Mouse (Mus musculus): ENCODE results near the gene Prok2. TPM values are rescaled to one million over a fixed set of nuclear protein-coding genes. Genes with fewer than 3 reads are reported as not detected.
A peak's percentile ranks its signal among the peaks of the same experiment; 100 is the strongest.

Gene Prok2
- polyA plus RNA-seq, 1 experiment from 2014 or later = 0.12 TPM

DNA sequence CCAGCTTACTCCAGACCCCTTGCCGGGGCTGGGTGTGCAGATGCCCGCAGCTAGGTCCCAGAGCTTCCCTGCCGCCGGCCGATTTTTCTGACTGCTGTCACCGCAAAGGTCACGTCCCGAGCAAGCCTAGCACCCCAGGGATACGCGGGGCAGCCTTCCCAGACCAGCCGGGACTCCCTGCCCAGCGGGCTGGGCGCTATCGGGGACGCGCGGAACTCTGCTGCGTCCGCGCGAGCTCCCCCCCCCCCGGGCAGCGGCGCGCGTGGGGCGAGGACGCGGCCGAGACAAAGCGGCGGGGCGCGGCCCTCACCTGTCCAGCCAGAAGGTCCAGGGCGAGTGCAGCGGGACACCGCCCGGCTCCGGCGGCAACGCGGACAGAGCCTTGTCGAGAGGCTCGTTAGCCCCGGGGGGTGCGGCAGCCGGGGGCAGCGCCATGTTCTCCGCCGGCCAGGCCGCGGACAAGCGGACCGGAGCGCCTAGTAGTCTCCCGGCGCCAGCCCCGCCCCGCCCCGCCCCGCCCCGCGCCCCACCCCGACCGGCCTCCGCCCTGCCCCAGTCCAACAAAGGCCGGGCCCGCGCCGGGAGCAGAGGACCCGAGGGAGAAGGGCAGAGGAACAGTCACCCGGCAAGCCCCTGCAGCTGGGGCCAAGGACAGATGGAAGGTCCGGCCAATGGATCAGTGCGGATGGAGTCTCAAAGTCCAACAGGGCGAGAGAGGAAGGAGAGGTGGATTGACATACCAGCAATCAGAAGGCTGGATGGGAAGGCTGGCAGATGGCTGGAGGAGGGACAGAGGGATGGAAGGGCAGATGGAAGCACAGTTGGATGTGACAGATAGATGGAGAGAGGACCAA, 59.6 kb downstream of the Prok2 start, which contains the start of the genes Eif4e3 and Gm20696:
Gene Eif4e3, minus strand, starts transcription at position 454 of the 854 bp plus-strand sequence.
Gene Gm20696, minus strand, starts transcription at position 480 of the 854 bp plus-strand sequence.
- H3K27me3 ChIP-seq (ENCODE audit: insufficient read depth, low read length) = no peaks in the 10 kb centered on the region
- no peaks in the 10 kb centered on the region for H3K9me3 ChIP-seq (ENCODE audit: low read depth, low read length)
- DNase-seq (peak; percentile 65), ATAC-seq (ENCODE audit: insufficient read depth) (peak; percentile 84)
- no peak for TF ChIP-seq CTCF (IDR thresholded peaks at IDR 0.05; ENCODE audit: low read depth)
- H3K36me3 ChIP-seq (ENCODE audit: insufficient read depth) = no peaks in the 10 kb centered on the region
- H3K4me1 ChIP-seq (ENCODE audit: insufficient read depth) = peaks cover 4% of the 10 kb centered on the region; the same call in 1 of the 2 replicates
- peak within 1 kb of the TSS; percentile 84 for H3K9ac ChIP-seq
- peak within 1 kb of the TSS; percentile 42; the same call in 1 of the 2 replicates for H3K27ac ChIP-seq (ENCODE audit: low read depth)
- H3K4me2 ChIP-seq = peak within 1 kb of the TSS; percentile 84
- peak within 1 kb of the TSS; percentile 80 for H3K4me3 ChIP-seq (ENCODE audit: low read depth, low read length)
- under 1% methylated on average over 60 of the region's 75 CpGs for WGBS

- peak overlapping the region; percentile 80 for H3K4me3 ChIP-seq (ENCODE audit: low read depth, low read length)
- ATAC-seq (ENCODE audit: insufficient read depth) (no peak), DNase-seq (peak; percentile 51)
- H3K36me3 ChIP-seq (ENCODE audit: insufficient read depth) = no peaks in the 10 kb centered on the region
- no peaks in the 10 kb centered on the region for H3K9me3 ChIP-seq (ENCODE audit: low read depth, low read length)
- peak overlapping the region; percentile 84 for H3K9ac ChIP-seq
- no peak for TF ChIP-seq CTCF (IDR thresholded peaks at IDR 0.05; ENCODE audit: low read depth)
- H3K4me2 ChIP-seq = peak overlapping the region; percentile 84
- peak overlapping the region; percentile 42; the same call in 1 of the 2 replicates for H3K27ac ChIP-seq (ENCODE audit: low read depth)
- peaks cover 8% of the 10 kb centered on the region for H3K4me1 ChIP-seq (ENCODE audit: insufficient read depth)
- 12% methylated on average over 16 of the region's 16 CpGs for WGBS
- H3K27me3 ChIP-seq (ENCODE audit: insufficient read depth, low read length) = no peaks in the 10 kb centered on the region
These were observed 60.5 kb downstream of the Prok2 start for GRCm38 (mm10) chr6:99665457-99666317.

- WGBS = 72% methylated on average over 8 of the region's 8 CpGs
- no peak for ATAC-seq (ENCODE audit: insufficient read depth)
These were observed 63.0 kb downstream of the Prok2 start for GRCm38 (mm10) chr6:99663232-99663631.

More at GRCm38 (mm10) chr6:99663232-99663631, 63.0 kb downstream of the Prok2 start:
- Histone ChIP-seq H3K4me1 (ENCODE audit: insufficient read depth) (peaks cover 11% of the 10 kb centered on the region), H3K9me3 (ENCODE audit: low read depth, low read length) (no peaks in the 10 kb centered on the region), H3K4me2 (no peak overlapping the region), H3K27ac (ENCODE audit: low read depth) (no peak overlapping the region), H3K9ac (no peak overlapping the region), H3K4me3 (ENCODE audit: low read depth, low read length) (no peak overlapping the region), H3K27me3 (ENCODE audit: insufficient read depth, low read length) (no peaks in the 10 kb centered on the region), H3K36me3 (ENCODE audit: insufficient read depth) (no peaks in the 10 kb centered on the region)
- DNase-seq = no peak
- no peak for TF ChIP-seq CTCF (IDR thresholded peaks at IDR 0.05; ENCODE audit: low read depth)

Other genes starting within 250 kb of the Prok2 start
- gene Foxp1, start 203.7 kb downstream of the Prok2 start, polyA plus RNA-seq (2014; fragmentation: Nextera tagmentation; extraction: Ambion mirVana) = 111 and 114 TPM in 2 replicates
- 27.4 and 27.8 TPM in 2 replicates for gene Eif4e3, start 59.6 kb downstream of the Prok2 start, polyA plus RNA-seq (2014; fragmentation: Nextera tagmentation; extraction: Ambion mirVana)
- gene Gm20696, start 59.6 kb downstream of the Prok2 start, polyA plus RNA-seq (2014; fragmentation: Nextera tagmentation; extraction: Ambion mirVana) = 6.5 and 7.3 TPM in 2 replicates
- gene Gpr27, start 33.7 kb downstream of the Prok2 start, polyA plus RNA-seq (2014; fragmentation: Nextera tagmentation; extraction: Ambion mirVana) = 6.1 and 6.5 TPM in 2 replicates

Measured in lung, embryonic 14.5 days (tissue).